Mouse (Mus musculus) kidney, embryonic 14.5 days (tissue): ENCODE results near the gene Twistnb. TPM values are rescaled to one million over a fixed set of nuclear protein-coding genes. Genes with fewer than 3 reads are reported as not detected.

Source experiments
- ATAC-seq: fragments of 200-750 bp; cut with Nextera tagmentation; 2 replicates; pipeline ENCODE4 v1.8.0; 2017; ENCODE audit warnings: moderate number of reproducible peaks, mild to moderate bottlenecking, moderate TSS enrichment, moderate library complexity; ENCODE audit not compliant: low FRiP score, low TSS enrichment
- H3K27ac ChIP-seq: fragments of 300-500 bp; sonication (generic); 2 replicates; pipeline ENCODE4 v1.5.1; 2014; ENCODE audit warnings: low read depth, mild to moderate bottlenecking, low read length, moderate library complexity, mixed read lengths
- H3K27me3 ChIP-seq: fragments of 300-500 bp; sonication (generic); 2 replicates; pipeline ENCODE4 v1.6.1; 2014; ENCODE audit warnings: mild to moderate bottlenecking, low read length; ENCODE audit not compliant: control insufficient read depth, insufficient read depth
- H3K36me3 ChIP-seq: fragments of 300-500 bp; sonication (generic); 2 replicates; pipeline ENCODE4 v1.6.1; 2014; ENCODE audit warnings: low read length, mixed read lengths; ENCODE audit not compliant: control insufficient read depth, insufficient read depth
- H3K4me1 ChIP-seq: fragments of 300-500 bp; sonication (generic); 2 replicates; pipeline ENCODE4 v1.6.1; 2014; ENCODE audit warnings: low read length, mixed read lengths; ENCODE audit not compliant: control insufficient read depth, insufficient read depth
- H3K4me2 ChIP-seq: fragments of 300-500 bp; sonication (generic); replicated peaks from 2 replicates; pipeline ENCODE4 v1.6.1; 2014; ENCODE audit warnings: low read depth, mild to moderate bottlenecking, low read length
- H3K4me3 ChIP-seq: fragments of 300-500 bp; sonication (generic); 2 replicates; pipeline ENCODE4 v1.5.1; 2014; ENCODE audit warnings: mild to moderate bottlenecking, low read length
- H3K9ac ChIP-seq: fragments of 300-500 bp; sonication (generic); 2 replicates; pipeline ENCODE4 v1.6.1; 2014; ENCODE audit warnings: low read depth, mild to moderate bottlenecking, low read length, moderate library complexity
- H3K9me3 ChIP-seq: fragments of 300-500 bp; sonication (generic); 2 replicates; pipeline ENCODE4 v1.6.1; 2016; ENCODE audit warnings: low read length; ENCODE audit not compliant: control insufficient read depth
- WGBS: fragments of 180-500 bp; shearing (Covaris S2); extraction: QIAGEN DNeasy Blood & Tissue Kit; methylation state at CpG from one replicate; pipeline ENCODE4 v1.1.7; 2014; 5-methylcytosine and 5-hydroxymethylcytosine counted together
- polyA plus RNA-seq: library from polyadenylated mRNA; unstranded; fragments of >200 nt; fragmentation: Nextera tagmentation; extraction: Ambion mirVana; gene quantifications from 2 replicates; pipeline ENCODE4 v1.2.1, GENCODE M21; 2014

The Twistnb gene
- 71.4 and 85.6 TPM in 2 replicates for polyA plus RNA-seq

DNA sequence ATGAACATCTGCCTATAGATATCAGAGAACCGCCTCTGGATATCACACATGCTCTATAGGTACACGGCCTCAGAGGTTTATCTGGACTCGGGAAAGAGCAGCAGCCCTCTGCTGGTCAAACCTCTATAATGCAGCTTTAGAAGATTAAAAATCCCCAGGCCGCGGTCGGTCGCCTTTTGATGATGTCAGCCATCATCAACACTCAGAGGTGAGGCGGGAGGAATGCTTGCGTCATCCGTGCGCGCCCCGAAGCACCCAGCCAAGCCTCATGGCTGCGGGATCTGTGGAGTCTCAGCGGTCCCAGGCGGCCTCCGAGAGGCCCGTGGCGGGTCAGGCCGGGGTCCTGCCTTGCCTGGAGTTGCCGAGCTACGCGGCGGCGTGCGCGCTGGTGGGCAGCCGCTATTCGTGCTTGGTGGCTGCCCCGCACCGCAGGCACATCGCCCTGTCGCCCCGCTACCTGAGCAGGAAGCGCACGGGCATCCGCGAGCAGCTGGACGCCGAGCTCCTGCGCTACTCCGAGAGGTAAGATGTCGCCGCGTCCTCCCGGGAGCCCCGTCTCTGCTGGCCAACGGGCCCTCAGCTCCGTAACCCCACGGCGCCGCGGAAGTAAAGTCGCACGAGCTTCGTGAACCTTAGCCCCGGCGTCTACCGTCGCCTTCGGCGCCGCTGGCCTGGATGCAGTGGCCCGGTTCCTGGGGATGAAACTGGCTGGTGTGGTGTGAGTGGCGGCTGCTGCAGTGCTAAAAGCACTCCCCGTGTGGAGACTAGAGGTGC lies at the start of gene Twistnb:
Gene Twistnb, plus strand, starts transcription at position 249 of the 774 bp plus-strand sequence.
- peak within 1 kb of the TSS; percentile 59 for H3K4me2 ChIP-seq
- WGBS: under 1% methylated on average over 65 of the region's 66 CpGs
- no peaks in the 10 kb centered on the region for H3K9me3 ChIP-seq
- H3K27me3 ChIP-seq: no peaks in the 10 kb centered on the region
- H3K4me3 ChIP-seq: peak within 1 kb of the TSS; percentile 100
- H3K9ac ChIP-seq: peak within 1 kb of the TSS; percentile 95
- peaks cover 4% of the 10 kb centered on the region; the same call in 1 of the 2 replicates for H3K4me1 ChIP-seq
- ATAC-seq: peak; percentile 97
- H3K27ac ChIP-seq: peak within 1 kb of the TSS; percentile 69; the same call in 1 of the 2 replicates
- H3K36me3 ChIP-seq: 0 out of 2 replicates have a peak, but pooled peaks cover 3% of the 10 kb centered on the region

GRCm38 (mm10) chr12:33388842-33389241 lies 40.6 kb upstream of the Twistnb start:
- Histone ChIP-seq H3K4me3 (no peak overlapping the region), H3K27me3 (no peaks in the 10 kb centered on the region), H3K4me1 (no peaks in the 10 kb centered on the region), H3K9ac (no peak overlapping the region), H3K9me3 (no peaks in the 10 kb centered on the region), H3K27ac (no peak overlapping the region), H3K4me2 (no peak overlapping the region), H3K36me3 (no peaks in the 10 kb centered on the region)
- 0 out of 2 replicates have a peak, but pooled peaks have one; percentile 63 for ATAC-seq
- WGBS: 9% methylated on average over 5 of the region's 5 CpGs

- 48% methylated on average over 2 of the region's 2 CpGs for WGBS
- ATAC-seq: no peak
- no peak overlapping the region for H3K4me2 ChIP-seq
- no peaks in the 10 kb centered on the region for H3K9me3 ChIP-seq
- no peaks in the 10 kb centered on the region for H3K27me3 ChIP-seq
- H3K9ac ChIP-seq: no peak overlapping the region
- 0 out of 2 replicates have a peak, but pooled peaks cover 3% of the 10 kb centered on the region for H3K4me1 ChIP-seq
- no peak overlapping the region for H3K4me3 ChIP-seq
- H3K36me3 ChIP-seq: no peaks in the 10 kb centered on the region
- H3K27ac ChIP-seq: no peak overlapping the region
Observed at GRCm38 (mm10) chr12:33390844-33391560, 38.4 kb upstream of the Twistnb start.

GRCm38 (mm10) chr12:33394804-33395623 lies 34.4 kb upstream of the Twistnb start, which contains the start of gene Efcab10:
Gene Efcab10 (plus strand): TSS chr12:33394854.
- Histone ChIP-seq H3K36me3 (no peaks in the 10 kb centered on the region), H3K4me3 (peak within 1 kb of the TSS; percentile 32), H3K4me2 (peak within 1 kb of the TSS; percentile 60), H3K27me3 (no peaks in the 10 kb centered on the region), H3K9me3 (no peaks in the 10 kb centered on the region), H3K4me1 (0 out of 2 replicates have a peak, but pooled peaks cover 3% of the 10 kb centered on the region), H3K27ac (no peak within 1 kb of the TSS), H3K9ac (peak within 1 kb of the TSS; percentile 42; the same call in 1 of the 2 replicates)
- ATAC-seq: peak; percentile 71; the same call in 1 of the 2 replicates
- 8% methylated on average over 24 of the region's 24 CpGs for whole genome bisulfite sequencing

- WGBS: 26% methylated on average over 7 of the region's 7 CpGs
- Histone ChIP-seq H3K4me2 (no peak overlapping the region), H3K9ac (no peak overlapping the region), H3K4me3 (no peak overlapping the region), H3K9me3 (no peaks in the 10 kb centered on the region), H3K4me1 (no peaks in the 10 kb centered on the region), H3K27ac (no peak overlapping the region), H3K36me3 (no peaks in the 10 kb centered on the region), H3K27me3 (no peaks in the 10 kb centered on the region)
- peak; percentile 62; the same call in 1 of the 2 replicates for ATAC-seq
Observed at GRCm38 (mm10) chr12:33403265-33403693, 26.2 kb upstream of the Twistnb start.

DNA sequence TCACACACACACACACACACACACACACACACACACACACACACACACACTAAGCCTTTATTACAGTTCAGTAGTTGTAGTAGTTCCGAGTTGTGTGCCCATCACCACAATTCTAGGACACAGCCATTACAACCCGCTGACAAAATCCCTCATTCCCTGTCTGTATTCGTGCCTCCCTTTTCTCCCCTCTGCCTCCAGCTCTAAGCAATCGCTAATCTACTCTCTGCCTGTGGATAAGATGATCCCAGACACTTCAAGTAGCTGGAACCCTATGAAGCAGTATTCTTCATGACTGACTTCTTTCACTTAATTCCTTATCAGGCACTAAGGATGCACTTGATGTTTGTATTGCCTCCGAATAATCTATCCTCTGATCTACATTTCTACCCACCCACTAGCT lies 24.4 kb upstream of the Twistnb start:
- 72% methylated on average over 5 of the region's 5 CpGs for WGBS
- Histone ChIP-seq H3K9ac (no peak overlapping the region), H3K4me3 (no peak overlapping the region), H3K9me3 (no peaks in the 10 kb centered on the region), H3K27me3 (no peaks in the 10 kb centered on the region), H3K27ac (no peak overlapping the region), H3K36me3 (no peaks in the 10 kb centered on the region), H3K4me1 (no peaks in the 10 kb centered on the region), H3K4me2 (no peak overlapping the region)
- ATAC-seq: no peak

- ATAC-seq: peak; percentile 52; the same call in 1 of the 2 replicates
- Histone ChIP-seq H3K27me3 (no peaks in the 10 kb centered on the region), H3K4me1 (no peaks in the 10 kb centered on the region), H3K4me2 (no peak overlapping the region), H3K36me3 (no peaks in the 10 kb centered on the region), H3K27ac (no peak overlapping the region), H3K4me3 (no peak overlapping the region), H3K9ac (no peak overlapping the region), H3K9me3 (no peaks in the 10 kb centered on the region)
- 42% methylated on average over 6 of the region's 6 CpGs for WGBS
Observed at GRCm38 (mm10) chr12:33405398-33406026, 23.9 kb upstream of the Twistnb start.

GRCm38 (mm10) chr12:33411580-33412151 lies 17.8 kb upstream of the Twistnb start:
- WGBS: 48% methylated on average over 6 of the region's 6 CpGs
- no peaks in the 10 kb centered on the region for H3K4me1 ChIP-seq
- no peak overlapping the region for H3K4me3 ChIP-seq
- no peaks in the 10 kb centered on the region for H3K27me3 ChIP-seq
- H3K9ac ChIP-seq: no peak overlapping the region
- H3K4me2 ChIP-seq: no peak overlapping the region
- no peaks in the 10 kb centered on the region for H3K9me3 ChIP-seq
- H3K36me3 ChIP-seq: no peaks in the 10 kb centered on the region
- ATAC-seq: no peak
- H3K27ac ChIP-seq: no peak overlapping the region
